Mouse (Mus musculus) cerebellum, adult 11 months (tissue): ENCODE data around the gene Tomm5.
"Not testable (repeated sequence)": the region's sequence is repeated elsewhere in the genome, so short reads cannot be mapped to it uniquely, and the experiment has no call there.

ENCODE experiments used
- DNase-seq: peaks from one replicate; pipeline ENCODE4 v3.0.0; 2022

Tomm5 gene

DNA sequence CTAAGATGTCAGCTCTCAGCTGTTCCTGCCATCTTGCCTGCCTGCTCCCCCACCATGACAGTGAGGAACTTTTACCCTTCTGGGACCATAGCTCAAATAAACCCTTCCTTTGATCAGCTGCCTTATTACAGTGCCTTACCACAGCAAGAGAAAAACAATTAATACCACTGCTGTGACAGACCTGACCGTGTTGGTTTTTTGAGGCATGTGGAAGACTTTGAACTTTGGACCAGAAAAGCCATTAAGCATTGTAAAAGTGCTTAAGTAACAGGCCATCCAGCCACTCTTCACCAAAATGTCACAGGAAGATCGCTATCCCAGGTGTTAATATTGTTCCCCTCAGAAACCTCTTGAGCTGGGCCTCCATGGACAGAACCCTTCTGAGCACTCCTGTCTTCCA, 43.3 kb downstream of the Tomm5 start:
- DNase-seq = no peak

DNA sequence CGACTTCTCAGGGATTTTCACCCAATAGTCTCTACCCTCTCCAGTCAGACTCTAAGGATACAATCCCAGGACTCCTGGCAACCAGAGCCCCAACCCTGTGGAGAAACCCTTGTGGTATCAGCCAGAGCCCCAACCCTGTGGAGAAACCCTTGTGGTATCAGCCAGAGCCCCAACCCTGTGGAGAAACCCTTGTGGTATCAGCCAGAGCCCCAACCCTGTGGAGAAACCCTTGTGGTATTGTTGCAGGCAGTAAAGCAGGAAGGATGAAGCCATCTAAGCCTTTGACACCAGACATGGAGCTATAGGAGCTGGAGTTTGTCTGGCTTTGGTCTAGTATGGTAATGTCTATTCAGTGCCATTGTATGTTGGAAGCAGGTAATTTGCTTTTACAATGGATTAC, 44.1 kb downstream of the Tomm5 start:
- DNase-seq = not testable (repeated sequence)

DNA sequence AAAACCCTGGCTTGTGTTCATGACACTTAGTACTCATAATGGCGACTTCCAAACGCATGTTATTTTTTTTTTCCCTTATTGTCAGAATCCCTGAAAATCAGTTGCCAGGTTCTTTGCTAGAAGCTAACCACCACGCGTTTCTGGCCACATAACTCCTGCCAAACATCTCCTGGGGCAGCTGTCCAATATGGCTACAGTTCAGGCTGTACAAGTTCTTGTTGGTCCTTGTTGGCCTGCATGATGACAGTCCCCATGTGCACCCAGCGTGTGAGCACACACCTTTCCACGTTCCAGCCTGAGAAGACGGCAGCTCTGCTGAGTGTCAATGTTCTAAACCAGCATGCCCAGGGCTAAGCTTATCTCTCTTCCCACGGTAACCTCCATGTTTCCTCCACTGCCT, 52.5 kb downstream of the Tomm5 start:
- peak; percentile 19 for DNase-seq
